Mouse (Mus musculus) forebrain, embryonic 13.5 days (tissue): ENCODE measurements around the gene Sh3pxd2a. TPM values are rescaled to one million over a fixed set of nuclear protein-coding genes. Genes with fewer than 3 reads are reported as not detected.

Source experiments
- ATAC-seq: fragments of 200-750 bp; cut with Nextera tagmentation; 2 replicates; pipeline ENCODE4 v1.8.0; 2017
- H3K27ac ChIP-seq: fragments of 300-500 bp; sonication (generic); 2 replicates; pipeline ENCODE4 v1.5.1; 2015; ENCODE audit warnings: inconsistent platforms, mild to moderate bottlenecking, moderate library complexity
- H3K27me3 ChIP-seq: fragments of 300-500 bp; sonication (generic); 2 replicates; pipeline ENCODE4 v1.6.1; 2015; ENCODE audit warnings: mild to moderate bottlenecking, inconsistent platforms
- H3K36me3 ChIP-seq: fragments of 300-500 bp; sonication (generic); 2 replicates; pipeline ENCODE4 v1.6.1; 2015; ENCODE audit warnings: mild to moderate bottlenecking, inconsistent platforms; ENCODE audit not compliant: poor library complexity, severe bottlenecking
- H3K4me1 ChIP-seq: fragments of 300-500 bp; sonication (generic); 2 replicates; pipeline ENCODE4 v1.6.1; 2015; ENCODE audit warnings: inconsistent platforms
- H3K4me2 ChIP-seq: fragments of 300-500 bp; sonication (generic); 2 replicates; pipeline ENCODE4 v1.6.1; 2015; ENCODE audit warnings: inconsistent platforms, mild to moderate bottlenecking, moderate library complexity
- H3K4me3 ChIP-seq: fragments of 300-500 bp; sonication (generic); 2 replicates; pipeline ENCODE4 v1.5.1; 2015; ENCODE audit warnings: mild to moderate bottlenecking, inconsistent platforms
- H3K9ac ChIP-seq: fragments of 300-500 bp; sonication (generic); 2 replicates; pipeline ENCODE4 v1.6.1; 2015; ENCODE audit warnings: mild to moderate bottlenecking, inconsistent platforms
- H3K9me3 ChIP-seq: fragments of 300-500 bp; sonication (generic); replicated peaks from 2 replicates; pipeline ENCODE4 v1.6.1; 2016; ENCODE audit warnings: inconsistent platforms
- WGBS: fragments of 180-500 bp; shearing (Covaris S2); methylation state at CpG from one replicate; pipeline ENCODE4 v1.1.7; 2015; 5-methylcytosine and 5-hydroxymethylcytosine counted together
- polyA plus RNA-seq: library from polyadenylated mRNA; unstranded; fragments of >200 nt; fragmentation: Nextera tagmentation; extraction: Ambion mirVana; gene quantifications from 2 replicates; pipeline ENCODE4 v1.2.1, GENCODE M21; 2015

Sh3pxd2a gene
- polyA plus RNA-seq, 1 experiment from 2014 or later, result 3.6 TPM

- no peak overlapping the region for H3K4me2 ChIP-seq
- no peaks in the 10 kb centered on the region for H3K36me3 ChIP-seq
- no peaks in the 10 kb centered on the region for H3K27me3 ChIP-seq
- no peak overlapping the region for H3K9ac ChIP-seq
- no peak overlapping the region for H3K27ac ChIP-seq
- no peaks in the 10 kb centered on the region for H3K4me1 ChIP-seq
- ATAC-seq, result no peak
- WGBS, result 94% methylated on average over 8 of the region's 8 CpGs
- H3K4me3 ChIP-seq, result no peak overlapping the region
- H3K9me3 ChIP-seq, result no peaks in the 10 kb centered on the region
These were observed 89.2 kb downstream of the Sh3pxd2a start for GRCm38 (mm10) chr19:47374916-47375573.

DNA sequence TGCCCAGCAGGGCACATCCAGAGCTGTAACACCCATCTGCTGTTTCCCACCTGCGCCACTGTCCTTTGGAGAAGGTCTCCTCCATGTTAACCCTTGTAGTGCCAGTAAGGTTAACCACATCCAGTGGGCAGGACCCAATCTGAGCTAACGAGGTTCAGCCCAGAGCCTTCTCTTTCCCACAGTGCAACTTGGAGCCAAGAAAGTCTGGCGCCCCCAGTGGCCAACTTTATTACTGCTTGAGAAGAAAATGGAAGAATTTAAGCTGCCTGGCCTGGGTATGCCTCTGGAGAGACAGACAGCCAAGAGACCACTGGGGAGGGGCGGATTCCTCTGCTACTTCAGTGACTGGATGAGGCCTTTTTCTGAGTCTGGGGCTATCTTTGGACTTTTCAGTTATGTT lies 89.8 kb downstream of the Sh3pxd2a start:
- no peaks in the 10 kb centered on the region for H3K4me1 ChIP-seq
- no peak overlapping the region for H3K4me2 ChIP-seq
- no peak overlapping the region for H3K4me3 ChIP-seq
- no peak overlapping the region for H3K27ac ChIP-seq
- H3K9ac ChIP-seq, result no peak overlapping the region
- no peaks in the 10 kb centered on the region for H3K36me3 ChIP-seq
- ATAC-seq, result no peak
- no peaks in the 10 kb centered on the region for H3K9me3 ChIP-seq
- H3K27me3 ChIP-seq, result no peaks in the 10 kb centered on the region
- WGBS, result 27% methylated on average over 4 of the region's 4 CpGs

DNA sequence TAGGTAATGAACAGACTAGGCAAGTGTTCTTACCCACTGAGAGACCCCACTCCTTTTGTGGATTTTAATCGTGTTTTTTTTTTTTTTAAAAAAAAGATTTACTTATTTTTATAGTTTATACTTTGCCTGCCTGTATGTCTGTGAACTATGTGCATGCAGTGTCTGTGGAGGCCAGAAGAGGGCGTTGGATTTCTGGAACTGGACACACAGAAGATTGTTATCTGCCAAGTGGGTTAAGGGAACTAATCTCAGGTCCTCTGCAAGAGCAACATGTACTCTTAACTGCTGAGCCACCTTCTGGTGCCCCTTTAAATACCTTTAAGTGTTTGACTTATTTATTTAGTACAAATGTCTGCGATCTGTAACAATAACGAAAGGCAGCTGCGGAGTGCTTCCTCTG lies 92.2 kb downstream of the Sh3pxd2a start:
- no peak overlapping the region for H3K4me3 ChIP-seq
- 74% methylated on average over 5 of the region's 5 CpGs for WGBS
- H3K4me2 ChIP-seq, result no peak overlapping the region
- H3K4me1 ChIP-seq, result no peaks in the 10 kb centered on the region
- H3K27me3 ChIP-seq, result no peaks in the 10 kb centered on the region
- no peaks in the 10 kb centered on the region for H3K36me3 ChIP-seq
- ATAC-seq, result no peak
- H3K27ac ChIP-seq, result no peak overlapping the region
- H3K9ac ChIP-seq, result no peak overlapping the region
- H3K9me3 ChIP-seq, result no peaks in the 10 kb centered on the region

DNA sequence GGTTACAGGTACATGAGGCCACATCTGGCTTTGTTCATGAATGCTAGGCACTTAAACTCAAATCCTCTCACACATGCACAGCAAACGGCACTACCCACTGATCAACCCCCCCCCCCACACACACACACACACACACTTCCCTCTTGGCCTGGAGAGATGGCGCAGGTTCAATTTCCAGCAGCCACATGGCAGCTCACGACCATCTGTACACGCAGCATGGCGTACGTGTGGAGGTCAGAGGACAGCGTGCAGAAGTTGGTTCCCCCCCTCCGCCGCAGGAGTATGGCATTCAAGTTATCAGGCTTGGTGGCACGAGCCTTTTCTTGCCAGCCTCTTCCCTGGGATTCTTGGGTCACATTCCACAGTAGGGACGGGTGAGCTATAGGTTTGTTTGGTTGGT lies 92.7 kb downstream of the Sh3pxd2a start:
- Histone ChIP-seq H3K4me1 (no peaks in the 10 kb centered on the region), H3K27me3 (no peaks in the 10 kb centered on the region), H3K9ac (no peak overlapping the region), H3K27ac (no peak overlapping the region), H3K4me3 (no peak overlapping the region), H3K4me2 (no peak overlapping the region), H3K9me3 (no peaks in the 10 kb centered on the region), H3K36me3 (no peaks in the 10 kb centered on the region)
- ATAC-seq, result no peak
- WGBS, result 91% methylated on average over 11 of the region's 11 CpGs

- no peak for ATAC-seq
- WGBS, result 64% methylated on average over 3 of the region's 3 CpGs
- H3K4me1 ChIP-seq, result no peaks in the 10 kb centered on the region
- no peaks in the 10 kb centered on the region for H3K9me3 ChIP-seq
- 0 out of 2 replicates have a peak, but pooled peaks cover 4% of the 10 kb centered on the region for H3K36me3 ChIP-seq
- no peak overlapping the region for H3K4me3 ChIP-seq
- H3K27me3 ChIP-seq, result no peaks in the 10 kb centered on the region
- no peak overlapping the region for H3K4me2 ChIP-seq
- no peak overlapping the region for H3K9ac ChIP-seq
- H3K27ac ChIP-seq, result no peak overlapping the region
These were observed 95.2 kb downstream of the Sh3pxd2a start for GRCm38 (mm10) chr19:47369008-47369407.

GRCm38 (mm10) chr19:47367271-47367879 lies 96.8 kb downstream of the Sh3pxd2a start:
- no peak overlapping the region for H3K9ac ChIP-seq
- no peak overlapping the region for H3K4me3 ChIP-seq
- no peaks in the 10 kb centered on the region for H3K9me3 ChIP-seq
- no peak for ATAC-seq
- no peaks in the 10 kb centered on the region for H3K27me3 ChIP-seq
- H3K4me1 ChIP-seq, result no peaks in the 10 kb centered on the region
- H3K36me3 ChIP-seq, result 0 out of 2 replicates have a peak, but pooled peaks cover 12% of the 10 kb centered on the region
- H3K4me2 ChIP-seq, result no peak overlapping the region
- H3K27ac ChIP-seq, result no peak overlapping the region
- WGBS, result 91% methylated on average over 12 of the region's 12 CpGs

DNA sequence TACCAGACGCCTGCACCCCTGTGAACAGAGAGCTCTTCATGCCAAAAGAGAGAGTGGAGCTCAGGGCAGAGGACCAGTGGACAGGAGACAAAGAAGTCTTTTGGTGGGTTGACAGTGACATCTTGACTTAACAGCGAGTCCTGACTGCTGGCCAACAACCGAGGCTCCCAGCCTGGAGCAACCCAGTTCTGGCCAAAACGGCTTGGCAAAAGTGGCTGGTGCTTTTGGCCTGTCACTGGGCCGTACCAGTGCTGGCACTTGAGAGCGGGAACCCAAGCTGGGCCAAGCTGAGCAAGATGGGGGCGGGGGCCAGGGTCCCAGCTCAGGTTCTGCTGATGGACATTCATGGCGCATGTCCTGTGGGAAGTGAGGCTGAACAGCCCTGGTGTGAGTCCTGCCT lies 97.6 kb downstream of the Sh3pxd2a start:
- ATAC-seq, result no peak
- H3K4me3 ChIP-seq, result no peak overlapping the region
- H3K36me3 ChIP-seq, result 0 out of 2 replicates have a peak, but pooled peaks cover 12% of the 10 kb centered on the region
- no peak overlapping the region for H3K4me2 ChIP-seq
- no peaks in the 10 kb centered on the region for H3K9me3 ChIP-seq
- H3K27ac ChIP-seq, result no peak overlapping the region
- WGBS, result 92% methylated on average over 8 of the region's 8 CpGs
- H3K4me1 ChIP-seq, result no peaks in the 10 kb centered on the region
- H3K27me3 ChIP-seq, result no peaks in the 10 kb centered on the region
- H3K9ac ChIP-seq, result no peak overlapping the region

- no peak for ATAC-seq
- H3K9ac ChIP-seq, result no peak overlapping the region
- no peaks in the 10 kb centered on the region for H3K9me3 ChIP-seq
- no peak overlapping the region for H3K4me3 ChIP-seq
- H3K4me2 ChIP-seq, result no peak overlapping the region
- H3K27me3 ChIP-seq, result no peaks in the 10 kb centered on the region
- no peaks in the 10 kb centered on the region for H3K4me1 ChIP-seq
- no peak overlapping the region for H3K27ac ChIP-seq
- 0 out of 2 replicates have a peak, but pooled peaks cover 12% of the 10 kb centered on the region for H3K36me3 ChIP-seq
- 70% methylated on average over 9 of the region's 9 CpGs for WGBS
These were observed 101.0 kb downstream of the Sh3pxd2a start for GRCm38 (mm10) chr19:47363086-47363668.

- Histone ChIP-seq H3K9me3 (no peaks in the 10 kb centered on the region), H3K4me2 (no peak overlapping the region), H3K27ac (no peak overlapping the region), H3K9ac (no peak overlapping the region), H3K4me1 (no peaks in the 10 kb centered on the region), H3K36me3 (0 out of 2 replicates have a peak, but pooled peaks cover 12% of the 10 kb centered on the region), H3K27me3 (no peaks in the 10 kb centered on the region), H3K4me3 (no peak overlapping the region)
- WGBS, result 86% methylated on average over 3 of the region's 3 CpGs
- ATAC-seq, result no peak
These were observed 103.3 kb downstream of the Sh3pxd2a start for GRCm38 (mm10) chr19:47360921-47361320.

GRCm38 (mm10) chr19:47360017-47360416 lies 104.2 kb downstream of the Sh3pxd2a start:
- no peaks in the 10 kb centered on the region for H3K9me3 ChIP-seq
- H3K27ac ChIP-seq, result no peak overlapping the region
- H3K9ac ChIP-seq, result no peak overlapping the region
- WGBS, result 95% methylated on average over 16 of the region's 16 CpGs
- H3K4me2 ChIP-seq, result no peak overlapping the region
- no peak for ATAC-seq
- H3K4me1 ChIP-seq, result peaks cover 5% of the 10 kb centered on the region
- H3K36me3 ChIP-seq, result 0 out of 2 replicates have a peak, but pooled peaks cover 12% of the 10 kb centered on the region
- no peak overlapping the region for H3K4me3 ChIP-seq
- no peaks in the 10 kb centered on the region for H3K27me3 ChIP-seq

DNA sequence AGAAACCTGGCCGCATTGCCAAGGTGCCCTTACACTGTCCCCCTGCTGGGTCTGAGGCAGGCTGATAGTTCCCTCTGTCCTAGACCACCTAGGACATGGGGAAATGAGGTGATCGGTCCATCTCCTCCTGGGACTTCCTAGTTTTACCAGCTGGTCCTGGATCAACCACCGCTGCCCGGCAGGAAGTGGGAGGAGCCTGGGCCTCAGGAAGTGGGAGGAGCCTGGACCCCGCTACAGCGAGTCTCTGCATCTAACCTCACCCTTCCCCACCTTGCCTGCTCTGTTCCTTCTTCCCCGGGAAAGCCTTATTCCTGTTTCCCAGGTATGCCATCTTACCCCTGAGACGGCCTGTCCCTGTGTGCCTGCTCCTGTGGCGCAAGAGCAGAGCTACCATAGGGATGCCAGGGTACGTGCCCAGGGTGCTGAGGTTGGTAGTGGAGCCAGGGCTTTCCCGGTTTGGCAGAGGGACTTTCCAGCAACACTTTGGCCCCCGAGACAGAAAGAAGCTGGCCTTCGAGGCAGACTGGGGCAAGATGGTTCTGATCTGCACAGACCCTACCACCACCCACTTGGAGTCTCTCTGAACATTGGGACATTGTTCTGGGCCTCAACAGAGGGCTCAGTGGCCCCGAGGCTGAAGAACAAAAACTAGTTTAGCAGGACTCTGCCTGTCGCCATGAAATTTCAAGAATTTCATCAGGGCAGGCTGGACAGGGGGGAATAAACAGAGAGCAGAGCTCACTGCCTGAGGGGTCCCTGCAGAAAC lies 104.9 kb downstream of the Sh3pxd2a start:
- H3K4me2 ChIP-seq, result peak overlapping the region; percentile 33; the same call in 1 of the 2 replicates
- 0 out of 2 replicates have a peak, but pooled peaks cover 8% of the 10 kb centered on the region for H3K36me3 ChIP-seq
- peaks cover 11% of the 10 kb centered on the region for H3K4me1 ChIP-seq
- ATAC-seq, result no peak
- no peak overlapping the region for H3K9ac ChIP-seq
- 55% methylated on average over 15 of the region's 15 CpGs for WGBS
- H3K4me3 ChIP-seq, result no peak overlapping the region
- no peaks in the 10 kb centered on the region for H3K9me3 ChIP-seq
- H3K27me3 ChIP-seq, result no peaks in the 10 kb centered on the region
- H3K27ac ChIP-seq, result no peak overlapping the region

GRCm38 (mm10) chr19:47357297-47357696 lies 106.9 kb downstream of the Sh3pxd2a start:
- no peak overlapping the region for H3K9ac ChIP-seq
- no peak overlapping the region for H3K4me2 ChIP-seq
- H3K36me3 ChIP-seq, result no peaks in the 10 kb centered on the region
- 63% methylated on average over 3 of the region's 3 CpGs for WGBS
- H3K4me3 ChIP-seq, result no peak overlapping the region
- no peaks in the 10 kb centered on the region for H3K27me3 ChIP-seq
- H3K27ac ChIP-seq, result no peak overlapping the region
- ATAC-seq, result no peak
- H3K4me1 ChIP-seq, result peaks cover 17% of the 10 kb centered on the region
- no peaks in the 10 kb centered on the region for H3K9me3 ChIP-seq
